Mouse (Mus musculus) CH12.LX (cell line): Measurements from ENCODE around the gene Cdc40. TPM values are rescaled to one million over a fixed set of nuclear protein-coding genes. Genes with fewer than 3 reads are reported as not detected.

Source experiments
- DNase-seq: peaks from one replicate; pipeline ENCODE4 v3.0.0-alpha.2; 2013; ENCODE audit errors: extremely low read depth
- H3K27ac ChIP-seq: 2 replicates; pipeline ENCODE4 v1.5.1; 2012; ENCODE audit warnings: low read depth, mild to moderate bottlenecking, control low read depth, moderate library complexity; ENCODE audit not compliant: insufficient read depth
- H3K27me3 ChIP-seq: replicated peaks from 2 replicates; pipeline ENCODE3; 2012; ENCODE audit warnings: inconsistent platforms
- H3K36me3 ChIP-seq, 2 experiments: replicated peaks in 1 of 2; 2 replicates each; pipeline versions ENCODE3 to v1.6.1; 2012; ENCODE audit warnings: inconsistent platforms in 1 of 2, low read length in 1 of 2, mild to moderate bottlenecking in 1 of 2, mixed read lengths in 1 of 2, moderate library complexity in 1 of 2; ENCODE audit not compliant: control insufficient read depth in 1 of 2, insufficient read depth in 1 of 2
- H3K4me1 ChIP-seq, 2 experiments: 2 replicates each; pipeline ENCODE4 v1.6.1; 2012; ENCODE audit warnings: inconsistent platforms in 1 of 2, moderate library complexity in 1 of 2; ENCODE audit not compliant: insufficient read depth in 2 of 2, control insufficient read depth in 1 of 2
- H3K4me2 ChIP-seq: 2 replicates; pipeline ENCODE4 v1.6.1; 2012; ENCODE audit warnings: low read depth, mild to moderate bottlenecking, control low read depth; ENCODE audit not compliant: poor library complexity, insufficient read depth, severe bottlenecking
- H3K4me3 ChIP-seq, 3 experiments: fragments of 150-350 bp in 1 of 3; sonication (generic) in 1 of 3; replicated peaks in 1 of 3; 2 replicates each; pipeline versions ENCODE3 to v1.5.1; 2011 to 2012; ENCODE audit warnings: low read depth in 2 of 3, low read length in 2 of 3, mild to moderate bottlenecking in 2 of 3, moderate library complexity in 2 of 3, control low read depth in 1 of 3, improper control_type of control experiment in 1 of 3, inconsistent platforms in 1 of 3, mixed read lengths in 1 of 3; ENCODE audit not compliant: poor library complexity in 1 of 3
- H3K79me2 ChIP-seq: replicated peaks from 2 replicates; pipeline ENCODE4 v1.6.1; 2012; ENCODE audit warnings: mild to moderate bottlenecking, moderate library complexity; ENCODE audit not compliant: control insufficient read depth, poor library complexity, insufficient read depth, severe bottlenecking; ENCODE audit errors: extremely low read depth
- H3K9ac ChIP-seq: 2 replicates; pipeline ENCODE4 v1.6.1; 2012; ENCODE audit warnings: low read depth, mild to moderate bottlenecking, control low read depth, moderate library complexity; ENCODE audit not compliant: insufficient read depth
- H3K9me3 ChIP-seq: replicated peaks from 2 replicates; pipeline ENCODE3; 2012; ENCODE audit warnings: low read length, inconsistent platforms, mixed read lengths
- BHLHE40 ChIP-seq: IDR thresholded peaks from 2 replicates; pipeline ENCODE4 v1.6.1; 2011; ENCODE audit warnings: mild to moderate bottlenecking, low read depth, low read length, improper control_type of control experiment
- CTCF ChIP-seq, 2 experiments: IDR thresholded peaks in 1 of 2; conservative IDR thresholded peaks in 1 of 2; 2 replicates each; pipeline ENCODE4 v1.5.1; 2011 to 2012; ENCODE audit warnings: low read depth in 2 of 2, low read length in 2 of 2, improper control_type of control experiment in 1 of 2, inconsistent platforms in 1 of 2, mild to moderate bottlenecking in 1 of 2, moderate library complexity in 1 of 2
- EP300 ChIP-seq: IDR thresholded peaks from 2 replicates; pipeline ENCODE4 v1.6.1; 2011; ENCODE audit warnings: low read length, improper control_type of control experiment
- ETS1 ChIP-seq: conservative IDR thresholded peaks from 2 replicates; pipeline ENCODE4 v1.6.1; 2012; ENCODE audit warnings: low read depth, mild to moderate bottlenecking, inconsistent platforms, low read length, improper control_type of control experiment, moderate library complexity
- GABPA ChIP-seq: IDR thresholded peaks from 2 replicates; pipeline ENCODE4 v1.6.1; 2012; ENCODE audit warnings: low read depth, low read length, improper control_type of control experiment, inconsistent platforms; ENCODE audit not compliant: insufficient replicate concordance
- HCFC1 ChIP-seq: IDR thresholded peaks from 2 replicates; pipeline ENCODE4 v1.6.1; 2012; ENCODE audit warnings: low read depth, mild to moderate bottlenecking, inconsistent platforms, low read length, improper control_type of control experiment
- IRF4 ChIP-seq: IDR thresholded peaks from 2 replicates; pipeline ENCODE4 v1.6.1; 2014; ENCODE audit warnings: low read depth, mild to moderate bottlenecking, inconsistent platforms, low read length, improper control_type of control experiment
- KAT2A ChIP-seq: IDR thresholded peaks from 2 replicates; pipeline ENCODE4 v1.6.1; 2012; ENCODE audit warnings: low read length, improper control_type of control experiment, inconsistent platforms; ENCODE audit not compliant: insufficient replicate concordance
- MAFK ChIP-seq: IDR thresholded peaks from 2 replicates; pipeline ENCODE4 v1.6.1; 2011; ENCODE audit warnings: low read length, improper control_type of control experiment; ENCODE audit not compliant: insufficient replicate concordance
- MEF2A ChIP-seq: IDR thresholded peaks from 2 replicates; pipeline ENCODE4 v1.6.1; 2014; ENCODE audit warnings: low read depth, mild to moderate bottlenecking, inconsistent platforms, low read length, improper control_type of control experiment, borderline replicate concordance
- MXI1 ChIP-seq: IDR thresholded peaks from 2 replicates; pipeline ENCODE4 v1.6.1; 2011; ENCODE audit warnings: mild to moderate bottlenecking, low read depth, low read length, improper control_type of control experiment
- MYC ChIP-seq: IDR thresholded peaks from 2 replicates; pipeline ENCODE4 v1.6.1; 2011; ENCODE audit warnings: low read depth, mild to moderate bottlenecking, improper control_type of control experiment, low read length
- NELFE ChIP-seq: IDR thresholded peaks from 2 replicates; pipeline ENCODE4 v1.6.1; 2011; ENCODE audit warnings: low read depth, low read length, improper control_type of control experiment
- NRF1 ChIP-seq: IDR thresholded peaks from 2 replicates; pipeline ENCODE4 v1.6.1; 2014; ENCODE audit warnings: low read depth, mild to moderate bottlenecking, inconsistent platforms, low read length, improper control_type of control experiment, moderate library complexity
- PAX5 ChIP-seq: IDR thresholded peaks from 2 replicates; pipeline ENCODE4 v1.6.1; 2012; ENCODE audit warnings: low read length, inconsistent platforms, mixed read lengths
- POLR2AphosphoS2 ChIP-seq: IDR thresholded peaks from 2 replicates; pipeline ENCODE4 v1.6.1; 2011; ENCODE audit warnings: low read depth, low read length, improper control_type of control experiment
- RAD21 ChIP-seq: IDR thresholded peaks from 2 replicates; pipeline ENCODE4 v1.6.1; 2011; ENCODE audit warnings: low read depth, mild to moderate bottlenecking, low read length, improper control_type of control experiment, moderate library complexity
- RCOR1 ChIP-seq: conservative IDR thresholded peaks from 2 replicates; pipeline ENCODE4 v1.6.1; 2012; ENCODE audit warnings: low read depth, mild to moderate bottlenecking, inconsistent platforms, low read length, improper control_type of control experiment
- TBP ChIP-seq: conservative IDR thresholded peaks from 2 replicates; pipeline ENCODE4 v1.6.1; 2011; ENCODE audit warnings: low read depth, low read length, improper control_type of control experiment
- UBTF ChIP-seq: IDR thresholded peaks from 2 replicates; pipeline ENCODE4 v1.6.1; 2012; ENCODE audit warnings: low read depth, mild to moderate bottlenecking, inconsistent platforms, low read length, improper control_type of control experiment, moderate library complexity
- ZMIZ1 ChIP-seq: IDR thresholded peaks from 2 replicates; pipeline ENCODE4 v1.6.1; 2012; ENCODE audit warnings: low read depth, mild to moderate bottlenecking, inconsistent platforms, low read length, improper control_type of control experiment
- dilution Hi-C: fragments of 300-500 bp; cut with MboI; formaldehyde crosslinking; loops from 2 replicates; pipeline ENCODE4 v1.14.3; 2020; ENCODE audit warnings: low sequenced_read_pairs; ENCODE audit not compliant: extremely low pct_unique_long_range_greater_than_20kb, extremely low pct_ligation_motif_present
- in situ Hi-C: fragments of 300-500 bp; cut with MboI; formaldehyde crosslinking; loops from 3 replicates; pipeline ENCODE4 v1.14.3; 2019; ENCODE audit warnings: low sequenced_read_pairs, low pct_ligation_motif_present, low pct_unique_long_range_greater_than_20kb, mixed read lengths
- polyA plus RNA-seq: library from polyadenylated mRNA; unstranded; fragments of >175 nt; gene quantifications from 2 replicates; pipeline ENCODE4 v1.2.1, GENCODE M21; 2012; ENCODE audit warnings: low read depth; ENCODE audit not compliant: insufficient read length
- total RNA-seq, 2 experiments: library from RNA; depleted of rRNA; stranded (reverse); fragments of 300-350 nt in 1 of 2; fragments of >200 nt in 1 of 2; gene quantifications; 2 replicates each; pipeline ENCODE4 v1.2.3; 2012 to 2014

Gene Cdc40
- total and polyA plus RNA-seq, 3 experiments = 10.6 to 36.0 (median 13.6) TPM

DNA sequence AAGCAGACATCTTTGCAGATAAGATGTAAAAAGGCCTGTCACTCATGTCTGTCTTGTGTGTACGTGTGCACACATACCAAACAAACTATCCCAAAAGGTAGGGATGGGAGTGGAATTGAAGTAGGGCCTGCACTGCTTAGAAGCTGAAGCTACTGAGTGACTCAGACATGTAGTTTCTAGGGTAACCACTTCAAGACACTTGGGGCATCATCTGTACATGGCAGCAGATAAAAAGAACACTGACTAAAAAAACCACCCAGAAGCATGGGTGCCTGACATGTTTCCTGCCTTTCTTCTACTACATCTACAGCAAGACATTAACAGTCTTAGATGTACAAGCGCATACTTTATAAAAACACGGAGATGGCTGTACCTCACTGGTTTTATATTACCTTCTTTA lies 4.9 kb downstream of the Cdc40 start:
- no peak overlapping the region for H3K9ac ChIP-seq
- peaks cover 36% of the 10 kb centered on the region for H3K79me2 ChIP-seq
- in situ Hi-C loops = no loop called here
- no peak overlapping the region for H3K4me3 ChIP-seq
- H3K9me3 ChIP-seq = no peaks in the 10 kb centered on the region
- dilution Hi-C loops = no loop called here
- H3K4me2 ChIP-seq = no peak overlapping the region
- no peaks in the 10 kb centered on the region for H3K27me3 ChIP-seq
- peaks cover 4 to 62% of the 10 kb centered on the region in 2 experiments for H3K36me3 ChIP-seq
- H3K27ac ChIP-seq = no peak overlapping the region
- DNase-seq = no peak
- peaks cover 0 to 11% of the 10 kb centered on the region in 2 experiments; a peak in 2 of 4 replicates for H3K4me1 ChIP-seq
- TF ChIP-seq MXI1 (no peak), NRF1 (no peak), TBP (no peak), IRF4 (no peak), GABPA (no peak), RAD21 (no peak)

- Histone ChIP-seq H3K27ac (no peak overlapping the region), H3K27me3 (no peaks in the 10 kb centered on the region), H3K4me1 (peaks cover 2 to 5% of the 10 kb centered on the region in 2 experiments; a peak in 2 of 4 replicates), H3K9ac (no peak overlapping the region), H3K4me2 (no peak overlapping the region), H3K4me3 (no peak overlapping the region), H3K9me3 (no peaks in the 10 kb centered on the region), H3K79me2 (peaks cover 28% of the 10 kb centered on the region), H3K36me3 (peaks cover 8 to 56% of the 10 kb centered on the region in 2 experiments)
- no peak for DNase-seq
- dilution Hi-C loops (no loop called here), in situ Hi-C loops (no loop called here)
- TF ChIP-seq RCOR1 (no peak), MEF2A (no peak), NRF1 (no peak), POLR2AphosphoS2 (no peak), HCFC1 (no peak), TBP (no peak), BHLHE40 (no peak), KAT2A (no peak), PAX5 (no peak), EP300 (no peak), ETS1 (no peak), NELFE (no peak), UBTF (no peak), MAFK (no peak), CTCF (conservative IDR thresholded peaks at IDR 0.05 in 1 of 2, IDR thresholded peaks at IDR 0.05 in 1 of 2; ENCODE audit: low read depth in 2 of 2, low read length in 2 of 2) (no peak), MYC (no peak), ZMIZ1 (no peak)
These were observed 11.1 kb downstream of the Cdc40 start for GRCm38 (mm10) chr10:40872052-40872451.
